Mouse (Mus musculus): Measurements from ENCODE around the gene Rfx2. TPM values are rescaled to one million over a fixed set of nuclear protein-coding genes. Genes with fewer than 3 reads are reported as not detected.

The Rfx2 gene
- 1 to 10 TPM; 2.0 to 2.8 TPM for total RNA-seq (2021)
- long read RNA-seq, experiment 1, partial matches to known transcripts, result 0 of 3 reads
- long read RNA-seq, experiment 1, other reads (novel, unspliced or antisense), result 1 of 3 reads
- long read RNA-seq, experiment 2, partial matches to known transcripts, result 0 of 5 reads
- long read RNA-seq, experiment 2, other reads (novel, unspliced or antisense), result 3 of 5 reads

- H3K4me3 ChIP-seq, result peak within 1 kb of the TSS; percentile 90
- DNase-seq, result no peak
- intact Hi-C loops (cut with DNase I), result loop anchor here (1.0 to 5.0 kb wide), 4 partner anchors 20 to 447 kb away; partner anchors contain the start of genes Crb3, Slc25a23 and Vav1
- no peak for TF ChIP-seq CTCF (IDR thresholded peaks at IDR 0.05)
- peak within 1 kb of the TSS; percentile 71 for H3K27ac ChIP-seq
Measured at GRCm38 (mm10) chr17:56830411-56831110, at the start of gene Rfx2. Rfx2 (minus strand) TSS chr17:56831013.

GRCm38 (mm10) chr17:56877426-56877825 lies 46.6 kb upstream of the Rfx2 start:
- no peak for TF ChIP-seq CTCF (IDR thresholded peaks at IDR 0.05)
- no peak for DNase-seq
- no peak overlapping the region for H3K27ac ChIP-seq
- intact Hi-C loops (cut with DNase I), result no loop called here
- H3K4me3 ChIP-seq, result no peak overlapping the region

DNA sequence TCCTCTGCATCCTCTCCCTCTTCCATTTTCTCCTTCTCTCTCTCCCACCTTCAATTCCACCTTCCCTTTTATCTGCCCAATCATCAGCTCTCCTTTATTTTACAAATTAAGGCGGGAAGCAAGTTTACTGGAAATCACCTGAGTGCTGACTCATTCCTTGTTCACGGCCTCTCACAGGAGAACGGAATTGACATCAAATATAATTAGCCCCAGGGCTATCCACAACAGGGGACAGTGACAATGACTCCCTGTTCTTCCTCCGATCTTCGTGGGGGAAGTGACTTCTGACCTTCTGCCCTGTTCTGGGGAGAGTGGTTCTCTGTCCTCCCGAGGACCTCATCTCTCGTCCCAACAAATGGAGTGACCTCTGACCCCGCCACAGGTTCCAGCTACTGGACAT lies 46.2 kb upstream of the Rfx2 start:
- TF ChIP-seq CTCF (IDR thresholded peaks at IDR 0.05), result no peak
- intact Hi-C loops (cut with DNase I), result no loop called here
- no peak for DNase-seq
- Histone ChIP-seq H3K4me3 (no peak overlapping the region), H3K27ac (no peak overlapping the region)

DNA sequence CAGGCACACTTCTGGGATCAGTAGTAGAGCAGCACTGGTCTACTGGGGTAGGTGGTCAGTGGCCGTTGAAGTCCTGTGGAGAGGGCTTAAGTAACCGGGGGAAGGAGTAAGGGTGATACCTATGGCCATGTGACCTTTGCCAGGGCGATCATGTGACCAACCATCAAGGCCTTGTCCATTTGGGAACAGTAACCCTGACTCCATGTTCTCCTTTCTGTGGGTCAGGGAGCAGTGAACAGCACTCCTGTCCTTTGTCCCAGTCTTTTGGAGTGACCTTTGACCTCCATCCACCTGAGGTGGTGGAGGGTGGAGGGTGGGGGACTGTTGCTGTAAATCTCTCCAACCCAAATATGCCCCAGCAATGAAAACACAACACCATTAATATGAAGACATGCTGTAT lies 45.7 kb upstream of the Rfx2 start:
- intact Hi-C loops (cut with DNase I), result no loop called here
- DNase-seq, result no peak
- Histone ChIP-seq H3K27ac (no peak overlapping the region), H3K4me3 (no peak overlapping the region)
- no peak for TF ChIP-seq CTCF (IDR thresholded peaks at IDR 0.05)

GRCm38 (mm10) chr17:56874936-56875651 lies 44.3 kb upstream of the Rfx2 start, which contains the start of gene 1700061G19Rik:
1700061G19Rik (plus strand) TSS chr17:56875477.
- no peak within 1 kb of the TSS for H3K27ac ChIP-seq
- H3K4me3 ChIP-seq, result no peak within 1 kb of the TSS
- no peak for DNase-seq
- TF ChIP-seq CTCF (IDR thresholded peaks at IDR 0.05), result no peak
- intact Hi-C loops (cut with DNase I), result no loop called here

DNA sequence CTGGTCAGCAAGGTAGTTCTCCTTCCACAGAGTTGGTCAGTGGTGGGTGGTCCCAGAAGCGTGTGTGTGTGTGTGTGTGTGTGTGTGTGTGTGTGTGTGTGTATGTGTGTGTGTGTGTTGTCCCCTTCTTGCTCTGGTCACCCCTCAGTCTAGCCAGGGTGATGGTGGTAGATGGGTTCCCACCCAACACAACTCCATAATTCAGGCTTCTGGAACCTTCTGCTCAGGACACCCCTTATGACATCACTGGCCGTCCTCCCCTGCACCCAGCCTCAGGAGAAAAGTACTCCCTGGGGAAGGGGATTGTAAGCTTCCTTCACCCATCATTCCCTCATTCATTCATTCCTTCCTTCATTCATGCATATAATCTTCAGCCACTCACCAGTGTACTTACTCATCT lies 43.4 kb upstream of the Rfx2 start, which contains the start of gene Acsbg2:
Gene Acsbg2, minus strand, starts transcription at position 211 of the 400 bp plus-strand sequence.
- no peak for DNase-seq
- TF ChIP-seq CTCF (IDR thresholded peaks at IDR 0.05), result no peak
- intact Hi-C loops (cut with DNase I), result no loop called here
- Histone ChIP-seq H3K4me3 (no peak within 1 kb of the TSS), H3K27ac (no peak within 1 kb of the TSS)

DNA sequence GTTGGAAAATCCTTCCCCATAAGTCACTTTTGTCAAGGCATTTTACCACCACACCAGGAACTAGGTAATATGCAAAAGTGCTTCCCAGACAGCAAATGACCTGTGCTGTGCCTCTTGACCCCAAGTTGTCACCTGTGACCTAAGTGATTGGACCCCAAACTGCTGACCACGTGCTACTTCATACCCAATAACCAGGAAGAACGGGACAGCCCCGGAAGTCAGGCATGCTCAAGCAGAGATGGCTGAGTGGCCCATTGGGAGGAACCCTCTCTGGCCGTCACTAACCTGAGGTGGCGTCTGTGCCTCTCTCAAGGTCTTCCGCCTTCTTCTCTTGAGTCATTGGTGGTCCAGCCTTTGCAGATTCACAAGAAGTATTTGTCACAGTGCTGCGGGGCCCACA lies 41.7 kb upstream of the Rfx2 start:
- intact Hi-C loops (cut with DNase I), result no loop called here
- no peak overlapping the region for H3K27ac ChIP-seq
- DNase-seq, result no peak
- no peak overlapping the region for H3K4me3 ChIP-seq
- no peak for TF ChIP-seq CTCF (IDR thresholded peaks at IDR 0.05)

DNA sequence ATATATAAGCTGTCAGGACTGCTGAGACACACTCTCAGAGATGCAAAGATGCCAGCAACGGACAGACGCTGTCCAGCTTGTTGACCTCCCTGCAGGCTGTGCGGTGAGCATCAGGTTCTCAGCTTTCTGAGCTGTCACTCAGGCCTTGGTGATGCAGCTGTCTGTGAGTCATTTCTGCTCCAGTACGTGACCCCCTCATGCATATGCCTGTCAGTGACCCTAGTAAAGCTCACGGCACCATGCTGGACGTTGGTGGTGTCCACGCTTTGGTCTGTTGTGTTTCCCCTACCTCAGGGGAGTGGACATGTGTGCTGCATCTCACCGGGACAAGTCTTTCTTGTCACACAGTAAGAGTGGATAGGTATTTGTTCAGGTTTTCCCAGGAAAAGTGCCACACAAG lies 41.0 kb upstream of the Rfx2 start:
- no peak overlapping the region for H3K4me3 ChIP-seq
- no peak for DNase-seq
- no peak for TF ChIP-seq CTCF (IDR thresholded peaks at IDR 0.05)
- intact Hi-C loops (cut with DNase I), result no loop called here
- H3K27ac ChIP-seq, result no peak overlapping the region

GRCm38 (mm10) chr17:56870287-56870953 lies 39.6 kb upstream of the Rfx2 start:
- TF ChIP-seq CTCF (IDR thresholded peaks at IDR 0.05), result no peak
- intact Hi-C loops (cut with DNase I), result no loop called here
- DNase-seq, result no peak
- no peak overlapping the region for H3K27ac ChIP-seq
- H3K4me3 ChIP-seq, result no peak overlapping the region

GRCm38 (mm10) chr17:56869481-56869977 lies 38.7 kb upstream of the Rfx2 start:
- Histone ChIP-seq H3K27ac (no peak overlapping the region), H3K4me3 (no peak overlapping the region)
- intact Hi-C loops (cut with DNase I), result no loop called here
- DNase-seq, result no peak
- TF ChIP-seq CTCF (IDR thresholded peaks at IDR 0.05), result no peak

DNA sequence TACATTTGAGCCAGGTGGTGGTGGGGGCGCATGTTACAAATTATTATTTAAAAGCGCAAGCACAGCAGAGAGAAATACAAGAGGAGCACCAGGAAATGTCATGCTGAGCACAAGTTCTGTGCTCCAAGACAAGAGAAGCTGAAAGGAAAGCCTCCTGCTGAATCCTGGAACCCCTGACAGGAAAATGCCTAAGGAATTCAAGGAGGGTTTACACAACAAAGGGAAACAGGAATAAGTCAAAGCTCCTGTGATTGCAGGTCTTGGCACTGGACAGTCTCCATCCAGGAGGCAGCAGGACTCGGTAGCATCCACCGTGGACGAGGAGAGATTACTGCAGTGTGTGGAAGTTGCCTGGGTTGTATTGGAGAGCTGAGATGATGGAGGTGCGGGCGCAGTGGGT lies 35.3 kb upstream of the Rfx2 start:
- Histone ChIP-seq H3K4me3 (no peak overlapping the region), H3K27ac (no peak overlapping the region)
- intact Hi-C loops (cut with DNase I), result no loop called here
- no peak for TF ChIP-seq CTCF (IDR thresholded peaks at IDR 0.05)
- no peak for DNase-seq

GRCm38 (mm10) chr17:56861197-56861596 lies 30.4 kb upstream of the Rfx2 start:
- intact Hi-C loops (cut with DNase I), result no loop called here

More at GRCm38 (mm10) chr17:56861197-56861596, 30.4 kb upstream of the Rfx2 start:
- no peak for DNase-seq
- TF ChIP-seq CTCF (IDR thresholded peaks at IDR 0.05), result no peak
- no peak overlapping the region for H3K27ac ChIP-seq
- no peak overlapping the region for H3K4me3 ChIP-seq

All from gastrocnemius, adult 2 months (tissue).